Mouse (Mus musculus) liver, embryonic 13.5 days (tissue): ENCODE data around the gene Chchd3. TPM values are rescaled to one million over a fixed set of nuclear protein-coding genes. Genes with fewer than 3 reads are reported as not detected.

ENCODE experiments used
- ATAC-seq: fragments of 200-750 bp; cut with Nextera tagmentation; 2 replicates; pipeline ENCODE4 v1.8.0; 2017; ENCODE audit warnings: low read depth, mild to moderate bottlenecking, moderate number of reproducible peaks, moderate library complexity
- DNase-seq: peaks from one replicate; pipeline ENCODE4 v3.0.0; 2022
- H3K27ac ChIP-seq: fragments of 300-500 bp; sonication (generic); 2 replicates; pipeline ENCODE4 v1.5.1; 2015; ENCODE audit warnings: moderate library complexity, mild to moderate bottlenecking, inconsistent platforms
- H3K27me3 ChIP-seq: fragments of 300-500 bp; sonication (generic); 2 replicates; pipeline ENCODE4 v1.6.1; 2015; ENCODE audit warnings: mild to moderate bottlenecking, inconsistent platforms
- H3K36me3 ChIP-seq: fragments of 300-500 bp; sonication (generic); 2 replicates; pipeline ENCODE4 v1.6.1; 2015; ENCODE audit warnings: mild to moderate bottlenecking, inconsistent platforms
- H3K4me1 ChIP-seq: fragments of 300-500 bp; sonication (generic); replicated peaks from 2 replicates; pipeline ENCODE4 v1.6.1; 2015; ENCODE audit warnings: inconsistent platforms
- H3K4me2 ChIP-seq: fragments of 300-500 bp; sonication (generic); 2 replicates; pipeline ENCODE4 v1.6.1; 2015; ENCODE audit warnings: inconsistent platforms, mild to moderate bottlenecking, moderate library complexity
- H3K4me3 ChIP-seq: fragments of 300-500 bp; sonication (generic); replicated peaks from 2 replicates; pipeline ENCODE4 v1.5.1; 2015; ENCODE audit warnings: mild to moderate bottlenecking, inconsistent platforms
- H3K9ac ChIP-seq: fragments of 300-500 bp; sonication (generic); 2 replicates; pipeline ENCODE4 v1.6.1; 2015; ENCODE audit warnings: mild to moderate bottlenecking, inconsistent platforms
- H3K9me3 ChIP-seq: fragments of 300-500 bp; sonication (generic); replicated peaks from 2 replicates; pipeline ENCODE4 v1.6.1; 2016; ENCODE audit warnings: inconsistent platforms
- WGBS: fragments of 180-500 bp; shearing (Covaris S2); methylation state at CpG from one replicate; pipeline ENCODE4 v1.1.7; 2015; ENCODE audit not compliant: insufficient replicate concordance; 5-methylcytosine and 5-hydroxymethylcytosine counted together
- polyA plus RNA-seq: library from polyadenylated mRNA; unstranded; fragments of >200 nt; fragmentation: Nextera tagmentation; extraction: Ambion mirVana; gene quantifications from 2 replicates; pipeline ENCODE4 v1.2.1, GENCODE M21; 2015

Chchd3 gene
- polyA plus RNA-seq, 1 experiment from 2014 or later = 90.2 TPM

DNA sequence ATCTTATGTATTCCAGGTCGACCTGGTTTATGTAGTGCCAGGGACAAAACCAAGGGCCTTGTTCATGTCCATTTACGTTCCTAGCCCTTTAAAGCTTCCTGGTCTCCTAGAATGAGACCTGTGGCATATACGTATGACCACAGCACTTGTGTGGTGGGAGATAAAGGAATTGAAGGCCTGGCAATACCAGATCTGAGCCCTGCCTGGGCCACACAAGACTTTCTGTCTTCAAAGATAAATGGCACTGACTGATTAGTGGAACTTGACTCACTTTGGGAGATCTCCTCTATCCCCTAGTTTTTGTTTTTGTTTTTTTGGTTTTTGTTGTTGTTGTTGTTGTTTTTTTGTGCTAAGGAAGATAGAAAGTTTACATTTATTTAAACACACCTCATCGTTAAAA, 209.1 kb downstream of the Chchd3 start:
- Histone ChIP-seq H3K36me3 (0 out of 2 replicates have a peak, but pooled peaks cover 3% of the 10 kb centered on the region), H3K27me3 (no peaks in the 10 kb centered on the region), H3K4me2 (peak overlapping the region; percentile 40), H3K9me3 (no peaks in the 10 kb centered on the region), H3K9ac (no peak overlapping the region), H3K4me3 (no peak overlapping the region), H3K4me1 (peaks cover 50% of the 10 kb centered on the region), H3K27ac (peak overlapping the region; percentile 71; the same call in 1 of the 2 replicates)
- WGBS = 26% methylated on average over 4 of the region's 4 CpGs
- DNase-seq = peak; percentile 79
- ATAC-seq = peak; percentile 100

DNA sequence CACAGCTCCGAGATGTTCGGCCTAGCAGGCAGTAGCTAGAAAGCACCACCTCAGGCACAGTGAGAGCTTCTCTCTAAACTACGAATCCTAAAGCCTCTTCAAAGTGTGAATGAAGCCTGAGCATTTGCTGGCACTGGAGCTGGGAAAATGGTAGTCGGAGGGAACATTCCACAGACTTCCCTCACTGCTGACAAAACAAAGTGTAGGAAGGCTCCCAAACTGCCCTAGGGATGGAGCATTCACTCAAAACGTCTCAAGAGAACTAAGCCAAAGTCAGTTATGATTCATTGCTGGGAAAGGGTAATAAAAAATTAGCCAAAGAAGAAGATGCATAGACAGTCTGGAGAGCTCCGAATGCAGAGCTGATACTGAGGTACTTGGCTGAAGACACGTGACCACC, 211.1 kb downstream of the Chchd3 start:
- ATAC-seq = no peak
- 0 out of 2 replicates have a peak, but pooled peaks cover 3% of the 10 kb centered on the region for H3K36me3 ChIP-seq
- no peak for DNase-seq
- WGBS = 87% methylated on average over 7 of the region's 7 CpGs
- no peaks in the 10 kb centered on the region for H3K9me3 ChIP-seq
- H3K4me2 ChIP-seq = no peak overlapping the region
- no peak overlapping the region for H3K4me3 ChIP-seq
- no peaks in the 10 kb centered on the region for H3K27me3 ChIP-seq
- no peak overlapping the region for H3K9ac ChIP-seq
- peak overlapping the region; percentile 63 for H3K27ac ChIP-seq
- peaks cover 43% of the 10 kb centered on the region for H3K4me1 ChIP-seq

DNA sequence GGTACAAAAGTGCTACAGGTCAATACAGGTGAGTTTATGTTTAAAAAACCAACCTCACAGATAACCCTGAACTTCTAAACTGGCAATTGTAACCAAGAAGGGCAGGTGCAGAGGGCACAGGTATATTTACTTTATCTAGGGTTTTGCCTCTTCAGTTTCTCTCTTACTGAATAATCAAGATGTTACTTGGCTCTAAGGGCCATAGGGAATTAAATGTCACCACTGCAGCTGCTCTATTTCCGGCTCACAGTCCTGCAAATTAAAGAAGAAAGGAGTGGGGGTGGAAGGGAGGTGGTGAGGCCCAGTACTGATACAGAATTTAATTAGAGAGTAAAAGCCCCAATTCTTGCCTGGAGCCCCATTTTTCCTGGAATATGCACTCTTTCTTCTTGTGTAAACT, 214.6 kb downstream of the Chchd3 start:
- H3K4me2 ChIP-seq = no peak overlapping the region
- no peak for DNase-seq
- H3K9me3 ChIP-seq = no peaks in the 10 kb centered on the region
- H3K4me1 ChIP-seq = peaks cover 24% of the 10 kb centered on the region
- no peaks in the 10 kb centered on the region for H3K27me3 ChIP-seq
- 78% methylated on average over 1 of the region's 1 CpGs for WGBS
- H3K4me3 ChIP-seq = no peak overlapping the region
- no peak for ATAC-seq
- no peak overlapping the region; the same call in 1 of the 2 replicates for H3K27ac ChIP-seq
- no peak overlapping the region for H3K9ac ChIP-seq
- 0 out of 2 replicates have a peak, but pooled peaks cover 3% of the 10 kb centered on the region for H3K36me3 ChIP-seq

DNA sequence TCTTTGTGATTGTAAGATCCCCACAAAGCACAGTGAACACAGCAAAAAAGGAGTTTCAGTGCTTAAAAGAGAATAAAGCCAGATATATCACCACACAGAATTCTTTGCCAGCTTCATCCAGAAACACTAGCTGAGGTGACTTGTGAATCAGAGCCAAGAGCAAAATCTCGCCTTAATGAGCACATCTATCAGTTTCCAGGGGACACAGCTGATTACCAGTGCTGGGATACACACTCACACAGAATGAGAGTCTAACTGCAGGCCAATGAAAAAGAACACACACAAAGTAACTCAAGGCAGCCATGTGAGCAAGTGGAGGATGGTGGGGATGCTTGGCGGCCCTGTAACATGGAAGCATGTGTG, 222.1 kb downstream of the Chchd3 start:
- ATAC-seq (no peak), DNase-seq (no peak)
- no peak overlapping the region for H3K4me3 ChIP-seq
- peaks cover 24% of the 10 kb centered on the region for H3K36me3 ChIP-seq
- no peak overlapping the region for H3K4me2 ChIP-seq
- 78% methylated on average over 2 of the region's 2 CpGs for WGBS
- no peak overlapping the region for H3K9ac ChIP-seq
- H3K27ac ChIP-seq = no peak overlapping the region
- no peaks in the 10 kb centered on the region for H3K27me3 ChIP-seq
- no peaks in the 10 kb centered on the region for H3K9me3 ChIP-seq
- H3K4me1 ChIP-seq = no peaks in the 10 kb centered on the region

DNA sequence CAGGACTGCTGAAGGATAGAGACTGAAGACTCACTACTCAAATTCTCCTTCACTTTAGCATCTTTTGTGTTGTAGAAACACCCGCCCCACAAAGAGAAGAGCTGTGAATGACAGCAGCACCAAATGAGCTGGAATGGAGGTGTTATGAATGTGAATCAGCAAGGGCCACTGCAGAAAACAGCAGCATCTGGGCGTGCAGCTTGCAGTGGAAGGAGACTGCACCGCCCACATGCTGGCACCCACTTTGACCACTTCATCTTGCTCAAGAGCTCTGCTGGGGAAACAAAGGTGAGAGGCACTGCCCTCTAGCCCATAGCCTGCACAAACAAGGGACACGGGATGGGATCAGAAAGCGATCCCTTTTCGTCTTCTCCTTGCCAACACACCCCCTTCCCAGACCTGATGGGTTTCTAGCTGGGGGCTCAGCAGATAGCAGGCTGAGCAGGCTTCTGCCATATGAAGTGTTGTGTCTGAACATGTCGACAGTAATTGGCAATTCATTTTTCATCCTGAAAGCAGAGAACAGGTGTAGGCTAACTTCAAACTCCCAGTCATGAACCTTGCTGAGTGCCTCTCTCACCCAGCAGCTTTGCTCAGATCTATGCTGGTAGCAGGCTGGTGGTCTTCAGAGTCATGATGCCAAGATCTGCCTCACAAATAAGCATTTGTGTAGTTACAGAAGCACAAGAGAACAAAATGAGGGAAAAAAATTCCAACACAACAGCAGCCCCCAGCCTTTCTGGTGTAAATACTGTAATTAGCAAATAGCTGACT, 222.7 kb downstream of the Chchd3 start:
- Histone ChIP-seq H3K36me3 (peaks cover 24% of the 10 kb centered on the region), H3K4me1 (no peaks in the 10 kb centered on the region), H3K9ac (no peak overlapping the region), H3K27ac (no peak overlapping the region), H3K27me3 (no peaks in the 10 kb centered on the region), H3K4me3 (no peak overlapping the region), H3K4me2 (no peak overlapping the region), H3K9me3 (no peaks in the 10 kb centered on the region)
- 83% methylated on average over 7 of the region's 7 CpGs for WGBS
- no peak for ATAC-seq
- no peak for DNase-seq

DNA sequence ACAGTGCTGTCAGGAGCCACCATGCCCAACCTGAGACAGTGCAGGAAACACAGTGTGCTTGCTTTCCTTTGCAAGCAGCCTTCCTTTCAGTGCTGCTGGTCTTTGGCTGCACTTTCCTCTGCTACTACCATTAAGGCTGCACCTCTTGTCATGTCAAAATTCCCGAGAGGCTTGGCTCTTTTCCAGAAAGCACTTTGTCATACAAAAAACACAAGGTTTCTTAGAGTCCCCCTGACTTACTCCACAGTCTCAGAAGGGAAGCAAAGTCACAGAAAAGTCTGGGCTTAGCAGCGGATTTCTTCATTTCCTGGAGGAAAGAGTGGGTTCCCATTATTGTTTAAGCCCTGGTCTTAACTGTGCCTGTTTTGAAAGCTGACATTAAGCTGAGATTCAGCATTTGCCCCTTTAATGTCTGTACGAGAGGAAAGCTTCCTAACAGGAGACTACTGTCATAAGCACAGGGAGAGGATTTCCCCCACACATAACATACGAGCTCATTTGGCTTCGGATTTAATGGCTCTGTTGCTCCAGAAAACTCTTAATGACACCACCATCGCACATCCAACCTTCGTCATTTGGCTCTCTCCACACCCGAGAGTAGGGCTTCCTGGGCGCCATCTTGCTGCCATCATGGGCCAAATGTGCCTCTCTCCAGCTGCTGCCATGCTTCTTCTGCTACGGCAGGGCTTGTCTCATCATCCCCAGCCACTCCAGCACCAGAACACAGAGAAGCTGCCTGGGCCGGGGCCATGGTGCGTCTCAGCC, 236.0 kb downstream of the Chchd3 start:
- Histone ChIP-seq H3K4me3 (no peak overlapping the region), H3K27ac (no peak overlapping the region), H3K36me3 (no peaks in the 10 kb centered on the region), H3K27me3 (no peaks in the 10 kb centered on the region), H3K9me3 (no peaks in the 10 kb centered on the region), H3K9ac (no peak overlapping the region), H3K4me1 (no peaks in the 10 kb centered on the region), H3K4me2 (no peak overlapping the region)
- DNase-seq (no peak), ATAC-seq (no peak)
- WGBS = 82% methylated on average over 12 of the region's 12 CpGs

DNA sequence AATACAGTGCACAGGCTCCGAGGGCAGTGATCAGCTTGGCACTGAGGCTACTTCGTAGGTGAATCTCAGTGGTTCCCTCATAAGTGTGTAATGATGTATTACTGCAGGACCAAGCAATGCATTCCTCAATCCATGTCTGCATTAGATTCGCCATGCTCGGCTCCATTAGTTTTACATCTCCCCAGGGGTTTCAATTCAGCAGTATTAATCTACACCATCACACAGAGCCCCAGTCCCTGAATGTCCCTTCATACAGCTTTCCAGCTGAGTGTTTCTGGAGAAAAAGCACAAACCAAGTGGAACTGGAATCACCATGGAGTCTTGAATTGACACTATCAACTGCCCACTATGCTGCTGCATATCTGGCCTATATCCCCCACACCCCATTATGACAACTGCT, 241.1 kb downstream of the Chchd3 start:
- DNase-seq = no peak
- no peaks in the 10 kb centered on the region for H3K27me3 ChIP-seq
- no peak overlapping the region for H3K27ac ChIP-seq
- WGBS = 86% methylated on average over 4 of the region's 4 CpGs
- no peak overlapping the region for H3K4me3 ChIP-seq
- H3K36me3 ChIP-seq = no peaks in the 10 kb centered on the region
- no peak for ATAC-seq
- no peaks in the 10 kb centered on the region for H3K9me3 ChIP-seq
- no peaks in the 10 kb centered on the region for H3K4me1 ChIP-seq
- H3K4me2 ChIP-seq = no peak overlapping the region
- H3K9ac ChIP-seq = no peak overlapping the region

DNA sequence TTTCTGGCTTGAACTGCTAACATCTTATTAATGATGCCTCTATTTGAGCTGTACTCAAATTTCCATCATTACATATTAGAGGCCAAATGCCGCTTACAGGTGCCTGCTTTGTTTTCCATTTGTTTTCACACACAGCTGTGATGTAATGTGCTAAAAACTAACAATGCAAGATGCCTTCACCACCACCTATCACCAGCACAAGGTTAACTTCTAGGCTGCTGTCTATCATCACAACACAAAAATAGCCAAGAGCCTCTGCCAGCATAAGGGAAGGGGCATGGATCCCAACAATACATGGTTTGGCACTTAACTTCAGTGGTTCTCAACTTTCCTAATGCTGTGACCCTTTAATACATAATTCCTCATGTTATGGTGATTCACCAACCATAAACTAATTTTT, 251.3 kb downstream of the Chchd3 start:
- H3K4me2 ChIP-seq = no peak overlapping the region
- no peaks in the 10 kb centered on the region for H3K9me3 ChIP-seq
- no peak overlapping the region for H3K9ac ChIP-seq
- no peak for ATAC-seq
- no peaks in the 10 kb centered on the region for H3K4me1 ChIP-seq
- DNase-seq = no peak
- no peak overlapping the region for H3K27ac ChIP-seq
- H3K4me3 ChIP-seq = no peak overlapping the region
- 88% methylated on average over 1 of the region's 1 CpGs for WGBS
- H3K36me3 ChIP-seq = no peaks in the 10 kb centered on the region
- no peaks in the 10 kb centered on the region for H3K27me3 ChIP-seq

DNA sequence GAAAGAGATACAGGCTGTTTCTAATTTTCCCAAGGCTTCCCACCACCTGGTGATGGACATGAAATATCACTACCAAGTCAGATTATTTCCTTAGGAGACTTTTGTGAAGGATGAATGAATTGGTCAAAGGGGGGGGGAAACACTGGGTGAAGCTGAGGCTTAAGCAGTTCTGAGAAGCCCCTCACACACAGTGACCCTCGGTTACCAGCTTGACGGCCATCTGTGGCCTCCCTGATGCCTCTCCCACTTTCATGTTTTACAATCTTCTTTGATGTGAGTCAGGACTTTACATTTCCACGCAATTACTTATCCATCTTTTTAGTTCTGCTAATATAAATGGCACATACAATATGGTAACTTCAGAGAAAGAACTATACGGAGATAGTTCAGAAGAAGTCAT, 252.3 kb downstream of the Chchd3 start:
- H3K4me2 ChIP-seq = no peak overlapping the region
- no peak overlapping the region for H3K4me3 ChIP-seq
- H3K9ac ChIP-seq = no peak overlapping the region
- DNase-seq (no peak), ATAC-seq (no peak)
- no peaks in the 10 kb centered on the region for H3K4me1 ChIP-seq
- peaks cover 5% of the 10 kb centered on the region; the same call in 1 of the 2 replicates for H3K36me3 ChIP-seq
- no peaks in the 10 kb centered on the region for H3K27me3 ChIP-seq
- WGBS = 76% methylated on average over 4 of the region's 4 CpGs
- H3K27ac ChIP-seq = no peak overlapping the region
- H3K9me3 ChIP-seq = no peaks in the 10 kb centered on the region

DNA sequence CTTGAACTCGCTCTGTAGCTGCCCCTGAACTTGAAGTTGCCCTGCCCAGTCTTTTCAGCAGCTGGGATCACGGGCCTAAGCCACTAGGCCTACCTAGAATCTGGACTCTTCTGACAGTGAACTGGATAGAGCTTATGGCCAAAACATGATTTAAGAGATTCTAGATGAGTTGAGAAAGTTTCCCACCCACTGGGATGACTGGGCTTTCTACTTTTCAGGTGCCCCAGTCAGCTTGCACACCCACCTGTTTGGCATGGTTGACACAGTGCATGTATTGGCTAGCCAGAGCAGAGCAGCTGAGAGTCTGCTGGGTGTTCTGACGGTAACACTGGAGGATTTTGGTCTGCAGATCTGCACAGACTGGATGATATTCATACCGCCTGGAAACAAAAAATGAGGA, 256.4 kb downstream of the Chchd3 start:
- no peaks in the 10 kb centered on the region for H3K9me3 ChIP-seq

DNA sequence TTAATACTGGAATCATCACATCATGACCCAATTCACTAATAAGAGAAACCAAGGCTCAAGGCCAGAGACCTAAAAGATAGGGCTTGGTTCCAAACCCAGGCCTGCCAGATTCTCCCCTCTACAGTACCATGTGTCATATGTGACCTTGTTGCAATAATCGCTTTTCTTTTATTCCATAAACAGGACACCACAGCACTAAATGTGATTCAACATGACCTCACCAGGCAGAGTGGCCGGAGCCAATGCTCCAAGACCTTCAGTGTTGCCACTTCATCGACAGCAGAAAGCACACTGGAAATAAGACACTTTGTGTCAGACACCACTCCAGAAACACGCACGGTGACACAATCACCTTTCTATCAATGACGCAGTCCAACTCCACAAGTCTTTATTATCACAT, 258.3 kb downstream of the Chchd3 start:
- no peak overlapping the region for H3K4me2 ChIP-seq
- no peak overlapping the region for H3K4me3 ChIP-seq
- H3K27ac ChIP-seq = no peak overlapping the region
- ATAC-seq = no peak
- H3K27me3 ChIP-seq = no peaks in the 10 kb centered on the region
- WGBS = 90% methylated on average over 6 of the region's 6 CpGs
- DNase-seq = no peak
- H3K9ac ChIP-seq = no peak overlapping the region
- no peaks in the 10 kb centered on the region for H3K9me3 ChIP-seq
- no peaks in the 10 kb centered on the region for H3K4me1 ChIP-seq
- H3K36me3 ChIP-seq = peaks cover 14% of the 10 kb centered on the region

More for the DNA sequence above, 256.4 kb downstream of the Chchd3 start:
- ATAC-seq = no peak
- Histone ChIP-seq H3K4me3 (no peak overlapping the region), H3K27me3 (no peaks in the 10 kb centered on the region), H3K27ac (no peak overlapping the region), H3K4me1 (no peaks in the 10 kb centered on the region), H3K36me3 (peaks cover 14% of the 10 kb centered on the region), H3K9ac (no peak overlapping the region), H3K4me2 (no peak overlapping the region)
- no peak for DNase-seq
- 89% methylated on average over 4 of the region's 4 CpGs for WGBS
